Mouse (Mus musculus) liver, embryonic 11.5 days (tissue): ENCODE data around the gene Secisbp2. TPM values are rescaled to one million over a fixed set of nuclear protein-coding genes. Genes with fewer than 3 reads are reported as not detected.
A peak's percentile ranks its signal among the peaks of the same experiment; 100 is the strongest.

ENCODE experiments used
- ATAC-seq: fragments of 200-750 bp; cut with Nextera tagmentation; replicated peaks from 2 replicates; pipeline ENCODE4 v1.8.0; 2017; ENCODE audit warnings: moderate number of reproducible peaks, mild to moderate bottlenecking, moderate TSS enrichment, moderate library complexity; ENCODE audit not compliant: low FRiP score
- DNase-seq: peaks from one replicate; pipeline ENCODE4 v3.0.0-alpha.2; 2017; ENCODE audit warnings: low spot score
- H3K27ac ChIP-seq: fragments of 300-500 bp; sonication (generic); 2 replicates; pipeline ENCODE4 v1.5.1; 2014; ENCODE audit warnings: mild to moderate bottlenecking, low read depth, low read length, control low read depth
- H3K27me3 ChIP-seq: fragments of 300-500 bp; sonication (generic); replicated peaks from 2 replicates; pipeline ENCODE4 v1.6.1; 2014; ENCODE audit warnings: low read length, mixed read lengths; ENCODE audit not compliant: control insufficient read depth, insufficient read depth
- H3K36me3 ChIP-seq: fragments of 300-500 bp; sonication (generic); 2 replicates; pipeline ENCODE4 v1.6.1; 2014; ENCODE audit warnings: mild to moderate bottlenecking, low read length, moderate library complexity, mixed read lengths; ENCODE audit not compliant: control insufficient read depth, insufficient read depth
- H3K4me1 ChIP-seq: fragments of 300-500 bp; sonication (generic); replicated peaks from 2 replicates; pipeline ENCODE4 v1.6.1; 2014; ENCODE audit warnings: low read length, mixed read lengths; ENCODE audit not compliant: control insufficient read depth, insufficient read depth
- H3K4me2 ChIP-seq: fragments of 300-500 bp; sonication (generic); 2 replicates; pipeline ENCODE4 v1.6.1; 2014; ENCODE audit warnings: mild to moderate bottlenecking, control low read depth, moderate library complexity
- H3K4me3 ChIP-seq: fragments of 300-500 bp; sonication (generic); 2 replicates; pipeline ENCODE4 v1.5.1; 2014; ENCODE audit warnings: low read depth, low read length, control low read depth
- H3K9ac ChIP-seq: fragments of 300-500 bp; sonication (generic); 2 replicates; pipeline ENCODE4 v1.6.1; 2014; ENCODE audit warnings: low read depth, low read length, control low read depth
- H3K9me3 ChIP-seq: fragments of 300-500 bp; sonication (generic); 2 replicates; pipeline ENCODE4 v1.6.1; 2016; ENCODE audit warnings: low read length, inconsistent platforms, mixed read lengths; ENCODE audit not compliant: control insufficient read depth
- WGBS: fragments of 180-500 bp; shearing (Covaris S2); extraction: QIAGEN DNeasy Blood & Tissue Kit; methylation state at CpG from one replicate; pipeline ENCODE4 v1.1.7; 2014; 5-methylcytosine and 5-hydroxymethylcytosine counted together
- polyA plus RNA-seq: library from polyadenylated mRNA; unstranded; fragments of >200 nt; fragmentation: Nextera tagmentation; extraction: Ambion mirVana; gene quantifications from 2 replicates; pipeline ENCODE4 v1.2.1, GENCODE M21; 2014

Gene Secisbp2
- polyA plus RNA-seq, 1 experiment from 2014 or later: 36.1 TPM

- H3K4me2 ChIP-seq: no peak overlapping the region
- DNase-seq (no peak), ATAC-seq (no peak)
- 0 out of 2 replicates have a peak, but pooled peaks cover 4% of the 10 kb centered on the region for H3K36me3 ChIP-seq
- H3K27me3 ChIP-seq: no peaks in the 10 kb centered on the region
- WGBS: 73% methylated on average over 6 of the region's 6 CpGs
- H3K9ac ChIP-seq: no peak overlapping the region
- H3K4me3 ChIP-seq: no peak overlapping the region
- H3K4me1 ChIP-seq: peaks cover 23% of the 10 kb centered on the region
- H3K27ac ChIP-seq: no peak overlapping the region
- H3K9me3 ChIP-seq: no peaks in the 10 kb centered on the region
These were observed 73.1 kb downstream of the Secisbp2 start for GRCm38 (mm10) chr13:51724566-51724965.

- Histone ChIP-seq H3K27ac (no peak overlapping the region), H3K4me2 (no peak overlapping the region), H3K4me3 (no peak overlapping the region), H3K27me3 (no peaks in the 10 kb centered on the region), H3K9ac (no peak overlapping the region), H3K4me1 (peaks cover 30% of the 10 kb centered on the region), H3K36me3 (0 out of 2 replicates have a peak, but pooled peaks cover 4% of the 10 kb centered on the region), H3K9me3 (no peaks in the 10 kb centered on the region)
- ATAC-seq (no peak), DNase-seq (no peak)
- 82% methylated on average over 7 of the region's 7 CpGs for WGBS
These were observed 73.9 kb downstream of the Secisbp2 start for GRCm38 (mm10) chr13:51725446-51725845.

DNA sequence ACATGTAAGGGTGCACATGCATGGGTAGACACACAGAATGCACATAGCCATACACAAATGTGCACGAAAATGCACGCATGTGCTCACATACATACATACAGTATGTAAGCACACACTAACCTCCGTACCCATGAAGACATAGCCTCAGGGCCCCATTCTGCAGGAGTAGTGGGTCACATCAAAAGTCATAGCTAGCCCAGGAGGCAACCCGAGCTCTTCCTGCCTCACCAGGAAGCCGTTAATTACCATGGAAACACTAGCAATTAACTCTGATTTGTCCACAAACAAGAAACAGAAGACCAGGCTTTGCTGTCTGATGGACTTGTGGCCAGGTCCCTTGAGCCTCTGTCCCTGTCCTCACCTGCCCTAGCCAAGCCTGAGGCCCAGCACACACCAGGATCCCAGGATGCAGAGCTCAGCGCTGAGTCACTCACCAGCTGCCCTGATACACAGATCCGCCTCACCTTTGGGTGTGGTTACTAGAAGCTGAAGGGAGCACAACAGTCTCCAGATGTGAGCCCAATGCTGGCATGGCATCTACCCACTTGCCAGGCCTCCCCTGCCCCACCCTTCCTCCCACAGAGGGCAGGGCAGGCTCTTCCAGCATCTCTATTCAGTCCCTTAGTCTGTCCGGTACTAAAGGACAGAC is 74.6 kb downstream of the Secisbp2 start:
- no peak overlapping the region for H3K4me3 ChIP-seq
- no peak overlapping the region for H3K4me2 ChIP-seq
- no peak overlapping the region for H3K27ac ChIP-seq
- peaks cover 36% of the 10 kb centered on the region for H3K4me1 ChIP-seq
- DNase-seq (no peak), ATAC-seq (peak; percentile 38; the same call in 1 of the 2 replicates)
- no peaks in the 10 kb centered on the region for H3K36me3 ChIP-seq
- WGBS: 72% methylated on average over 8 of the region's 8 CpGs
- no peaks in the 10 kb centered on the region for H3K27me3 ChIP-seq
- H3K9ac ChIP-seq: no peak overlapping the region
- no peaks in the 10 kb centered on the region for H3K9me3 ChIP-seq

DNA sequence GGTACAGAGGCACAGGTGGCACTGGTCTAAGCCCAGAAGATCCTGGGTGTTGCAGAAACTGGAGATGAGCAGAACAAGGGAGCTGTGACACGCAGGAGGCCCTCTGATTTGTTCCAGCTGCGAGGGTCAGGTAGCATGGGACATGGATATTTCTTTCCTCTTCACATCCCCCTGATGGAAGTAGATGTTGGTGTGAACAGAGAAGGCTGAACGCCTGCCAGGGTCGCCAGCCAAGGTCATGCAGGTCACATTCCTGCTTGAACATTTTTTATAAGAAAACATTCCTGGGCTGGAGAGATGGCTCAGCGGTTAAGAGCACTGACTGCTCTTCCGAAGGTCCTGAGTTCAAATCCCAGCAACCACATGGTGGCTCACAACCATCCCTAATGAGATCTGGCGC is 75.9 kb downstream of the Secisbp2 start:
- no peak overlapping the region for H3K4me3 ChIP-seq
- no peak overlapping the region for H3K27ac ChIP-seq
- DNase-seq: no peak
- H3K4me1 ChIP-seq: peaks cover 39% of the 10 kb centered on the region
- no peaks in the 10 kb centered on the region for H3K9me3 ChIP-seq
- no peaks in the 10 kb centered on the region for H3K27me3 ChIP-seq
- H3K36me3 ChIP-seq: no peaks in the 10 kb centered on the region
- no peak overlapping the region for H3K9ac ChIP-seq
- H3K4me2 ChIP-seq: no peak overlapping the region
- WGBS: 79% methylated on average over 7 of the region's 7 CpGs
- ATAC-seq: no peak

DNA sequence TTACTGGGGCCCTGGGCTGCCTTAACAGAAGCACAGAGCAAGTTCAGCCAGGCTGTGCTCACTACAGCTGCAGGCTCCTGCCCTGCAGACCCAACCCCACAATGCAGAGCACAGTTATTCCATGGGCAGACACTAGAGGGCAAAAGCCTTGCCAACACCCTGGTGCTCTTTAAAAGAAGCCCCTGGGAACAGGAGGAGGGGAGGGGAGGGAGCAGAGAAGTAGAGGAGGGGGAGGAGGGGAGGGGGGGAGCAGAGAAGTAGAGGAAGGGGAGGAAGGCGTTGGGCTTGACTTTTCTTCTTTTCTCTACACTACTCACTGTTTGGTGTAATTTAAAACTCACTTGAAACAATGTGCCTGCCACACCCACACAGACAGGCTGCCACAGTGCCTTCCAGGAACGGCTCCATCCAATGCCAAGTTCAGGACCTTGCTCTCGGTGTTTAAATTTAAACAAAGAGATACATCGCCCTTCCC is 78.4 kb downstream of the Secisbp2 start:
- no peaks in the 10 kb centered on the region for H3K36me3 ChIP-seq
- H3K4me1 ChIP-seq: peaks cover 41% of the 10 kb centered on the region
- no peak for DNase-seq
- H3K4me2 ChIP-seq: no peak overlapping the region
- ATAC-seq: no peak
- 16% methylated on average over 4 of the region's 4 CpGs for WGBS
- no peaks in the 10 kb centered on the region for H3K9me3 ChIP-seq
- no peaks in the 10 kb centered on the region for H3K27me3 ChIP-seq
- H3K9ac ChIP-seq: no peak overlapping the region
- peak overlapping the region; percentile 42; the same call in 1 of the 2 replicates for H3K27ac ChIP-seq
- H3K4me3 ChIP-seq: no peak overlapping the region

DNA sequence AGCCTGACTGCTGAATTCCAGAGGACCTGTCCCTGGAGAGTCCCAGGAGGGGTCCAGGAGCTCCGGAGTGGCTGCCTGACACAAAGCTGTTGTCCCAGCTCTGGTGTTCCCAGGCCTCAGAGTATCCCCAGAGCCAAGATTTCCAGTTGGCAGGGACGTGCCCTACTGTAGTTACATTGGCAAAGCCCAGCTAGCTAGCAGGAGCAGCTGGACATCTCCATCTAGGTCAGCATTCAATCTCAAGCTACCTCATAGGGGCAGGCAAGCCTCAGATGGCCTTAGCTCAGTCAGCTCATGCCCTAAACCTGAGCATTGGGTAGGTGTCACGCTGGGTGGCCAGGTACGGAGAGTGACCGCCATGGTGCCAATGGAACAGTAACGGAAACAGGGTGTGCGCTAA is 80.0 kb downstream of the Secisbp2 start:
- Histone ChIP-seq H3K9ac (peak overlapping the region; percentile 18; the same call in 1 of the 2 replicates), H3K27ac (no peak overlapping the region), H3K4me1 (peaks cover 45% of the 10 kb centered on the region), H3K9me3 (no peaks in the 10 kb centered on the region), H3K4me2 (no peak overlapping the region), H3K36me3 (no peaks in the 10 kb centered on the region), H3K27me3 (no peaks in the 10 kb centered on the region), H3K4me3 (no peak overlapping the region)
- no peak for ATAC-seq
- no peak for DNase-seq
- WGBS: 87% methylated on average over 7 of the region's 7 CpGs

GRCm38 (mm10) chr13:51732097-51732664 is 80.7 kb downstream of the Secisbp2 start:
- Histone ChIP-seq H3K27me3 (no peaks in the 10 kb centered on the region), H3K9ac (no peak overlapping the region), H3K4me3 (no peak overlapping the region), H3K36me3 (no peaks in the 10 kb centered on the region), H3K4me1 (peaks cover 52% of the 10 kb centered on the region), H3K4me2 (no peak overlapping the region), H3K9me3 (no peaks in the 10 kb centered on the region), H3K27ac (no peak overlapping the region)
- 81% methylated on average over 14 of the region's 14 CpGs for WGBS
- DNase-seq (no peak), ATAC-seq (no peak)
